Mouse (Mus musculus): ENCODE results near the gene Gm28729. TPM values are rescaled to one million over a fixed set of nuclear protein-coding genes. Genes with fewer than 3 reads are reported as not detected.
"Not testable (repeated sequence)": the region's sequence is repeated elsewhere in the genome, so short reads cannot be mapped to it uniquely, and the experiment has no call there.

Gm28729 gene
- under 1 TPM in 6 of 26 experiments, not detected in 20; 0.37 to 0.64 (median 0.42) TPM for total RNA-seq (2018; cell fraction: chromatin; rRNA removed)
- total RNA-seq (2018; cell fraction: cytosol; rRNA removed) = under 1 TPM in 2 of 26 experiments, not detected in 24; 0.06 to 0.08 TPM
- under 1 TPM in 3 of 26 experiments, not detected in 23; 0.22 to 0.54 (median 0.34) TPM for total RNA-seq (2018; cell fraction: nucleus; rRNA removed)
- 0.09 TPM in 1 of 3 replicates, not detected in the others for polyA plus RNA-seq (2018)

DNA sequence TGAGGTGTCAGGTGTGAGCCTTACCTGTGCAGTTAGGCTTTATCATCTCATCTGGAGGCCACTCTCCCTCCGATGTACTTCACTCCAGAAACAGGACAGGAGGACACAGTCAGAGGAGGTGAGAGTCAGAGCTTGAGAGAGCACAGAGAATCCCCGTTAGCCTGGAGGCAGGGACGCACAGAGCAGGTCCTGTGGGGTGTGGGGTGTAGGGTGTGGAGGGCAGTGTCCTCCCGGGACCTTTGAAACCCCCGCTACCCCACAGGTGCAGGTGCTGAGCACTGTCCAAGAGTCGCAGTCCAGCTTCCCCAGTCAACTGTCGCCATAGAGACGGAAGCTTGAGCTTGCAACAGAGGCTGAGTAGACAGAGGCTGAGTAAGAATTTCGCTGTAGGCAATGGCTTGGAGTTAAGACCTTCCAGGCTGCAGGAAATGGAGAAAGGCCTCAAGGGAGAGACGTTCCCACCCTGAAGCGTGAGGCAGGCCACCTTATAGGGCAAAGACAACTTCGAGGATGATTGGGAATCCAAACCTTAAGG lies at the start of gene Gm28729:
Gm28729 (minus strand) TSS at position 293 of the 535 bp plus-strand sequence.
- Histone ChIP-seq H3K27ac (no peak within 1 kb of the TSS), H3K36me3 (ENCODE audit: inconsistent target) (no peaks in the 10 kb centered on the region), H3K4me3 (ENCODE audit: inconsistent target) (no peak within 1 kb of the TSS), H3K79me2 (ENCODE audit: inconsistent target) (no peaks in the 10 kb centered on the region)
- WGBS (ENCODE audit: missing documents) = 48% methylated on average over 12 of the region's 12 CpGs

DNA sequence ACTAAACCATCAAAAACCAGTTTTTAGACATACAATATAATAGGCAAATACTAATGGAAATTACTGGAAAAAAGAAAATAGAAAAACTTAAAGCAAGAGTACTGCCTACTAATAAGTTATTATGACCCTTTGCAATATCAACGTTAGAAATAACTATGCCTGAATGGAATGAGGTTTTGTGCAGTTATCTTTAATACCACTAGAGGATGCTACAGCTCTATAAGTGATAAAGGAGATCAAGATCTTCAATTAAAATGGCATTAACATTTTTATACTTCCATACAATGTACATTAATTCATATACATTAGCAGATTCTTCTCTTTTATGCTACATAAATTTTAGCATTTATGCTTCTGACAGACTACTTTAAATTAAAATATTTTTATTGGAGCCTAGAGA lies 48.2 kb upstream of the Gm28729 start:
- H3K4me3 ChIP-seq (ENCODE audit: inconsistent target) = no peak overlapping the region
- H3K27ac ChIP-seq = no peak overlapping the region
- peaks cover 6% of the 10 kb centered on the region; the same call in 1 of the 2 replicates for H3K36me3 ChIP-seq (ENCODE audit: inconsistent target)
- WGBS (ENCODE audit: missing documents) = 6% methylated on average over 1 of the region's 1 CpGs
- no peaks in the 10 kb centered on the region for H3K79me2 ChIP-seq (ENCODE audit: inconsistent target)

DNA sequence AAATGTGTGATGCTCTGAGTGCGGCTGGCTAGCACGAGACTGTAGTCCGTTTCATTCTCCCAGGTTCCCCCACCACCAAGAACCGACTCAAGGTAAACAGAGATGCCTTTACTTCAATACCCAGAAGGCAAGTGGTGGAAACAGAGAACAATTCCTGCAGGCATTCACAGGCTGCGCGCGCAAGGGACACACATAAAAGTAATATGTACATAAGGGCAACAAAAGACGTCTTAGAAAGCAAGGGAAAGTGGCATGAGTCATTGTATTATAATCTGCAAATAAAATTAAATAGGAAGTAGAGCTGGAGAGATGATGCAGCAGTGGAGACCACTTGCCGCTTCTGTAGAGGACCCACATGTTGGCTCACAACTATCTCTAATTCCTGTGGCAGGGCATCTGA lies 47.7 kb upstream of the Gm28729 start:
- no peaks in the 10 kb centered on the region for H3K79me2 ChIP-seq (ENCODE audit: inconsistent target)
- 89% methylated on average over 9 of the region's 9 CpGs for WGBS (ENCODE audit: missing documents)
- H3K4me3 ChIP-seq (ENCODE audit: inconsistent target) = no peak overlapping the region
- peaks cover 6% of the 10 kb centered on the region; the same call in 1 of the 2 replicates for H3K36me3 ChIP-seq (ENCODE audit: inconsistent target)
- H3K27ac ChIP-seq = no peak overlapping the region

DNA sequence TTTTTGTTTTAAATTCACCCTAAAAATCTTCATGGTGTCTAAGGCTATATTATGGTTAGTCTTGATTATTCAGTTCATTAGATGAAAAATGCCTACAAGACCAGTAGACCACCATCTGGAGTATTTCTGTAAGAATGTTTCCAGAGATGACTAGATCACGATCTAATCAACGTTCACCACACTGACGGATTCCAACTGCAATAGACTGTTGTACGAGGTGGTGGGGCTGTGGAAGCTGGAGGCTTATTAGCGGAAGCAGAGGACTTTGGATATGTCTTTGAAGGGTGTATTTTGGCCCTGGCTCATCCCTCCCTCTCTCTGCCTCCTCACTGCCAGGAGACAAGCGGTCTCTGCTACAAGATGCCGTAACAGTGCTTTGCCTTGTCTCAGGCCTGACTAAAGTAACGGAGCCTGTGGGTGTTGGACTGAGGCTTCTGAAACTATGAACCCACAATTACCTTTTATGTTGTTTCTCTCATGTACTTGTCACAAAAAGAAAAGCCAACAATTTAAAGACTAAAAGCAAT lies 41.5 kb upstream of the Gm28729 start:
- no peak overlapping the region for H3K27ac ChIP-seq
- H3K4me3 ChIP-seq (ENCODE audit: inconsistent target) = no peak overlapping the region
- no peaks in the 10 kb centered on the region for H3K79me2 ChIP-seq (ENCODE audit: inconsistent target)
- H3K36me3 ChIP-seq (ENCODE audit: inconsistent target) = peaks cover 6% of the 10 kb centered on the region; the same call in 1 of the 2 replicates
- WGBS (ENCODE audit: missing documents) = 97% methylated on average over 8 of the region's 8 CpGs

DNA sequence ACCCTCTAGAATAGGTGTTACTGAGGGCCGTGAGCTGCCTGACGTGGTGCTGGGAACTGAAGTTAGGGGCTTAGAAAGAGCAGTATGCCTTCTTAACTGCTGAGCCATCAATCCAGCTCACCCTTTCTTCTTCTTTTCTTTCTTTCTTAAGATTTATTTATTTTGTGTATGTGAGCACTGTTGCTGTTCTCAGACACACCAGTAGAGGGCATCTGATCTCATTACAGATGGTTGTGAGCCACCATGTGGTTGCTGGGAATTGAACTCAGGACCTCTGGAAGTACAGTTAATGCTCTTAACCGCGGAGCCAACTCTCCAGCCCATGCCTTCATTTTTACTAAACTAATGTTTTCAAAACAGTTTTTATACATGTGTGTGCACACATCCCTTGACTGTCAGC lies 38.4 kb upstream of the Gm28729 start:
- no peak overlapping the region for H3K27ac ChIP-seq
- WGBS (ENCODE audit: missing documents) = 100% methylated on average over 4 of the region's 4 CpGs
- H3K36me3 ChIP-seq (ENCODE audit: inconsistent target) = no peaks in the 10 kb centered on the region
- no peaks in the 10 kb centered on the region for H3K79me2 ChIP-seq (ENCODE audit: inconsistent target)
- no peak overlapping the region for H3K4me3 ChIP-seq (ENCODE audit: inconsistent target)

DNA sequence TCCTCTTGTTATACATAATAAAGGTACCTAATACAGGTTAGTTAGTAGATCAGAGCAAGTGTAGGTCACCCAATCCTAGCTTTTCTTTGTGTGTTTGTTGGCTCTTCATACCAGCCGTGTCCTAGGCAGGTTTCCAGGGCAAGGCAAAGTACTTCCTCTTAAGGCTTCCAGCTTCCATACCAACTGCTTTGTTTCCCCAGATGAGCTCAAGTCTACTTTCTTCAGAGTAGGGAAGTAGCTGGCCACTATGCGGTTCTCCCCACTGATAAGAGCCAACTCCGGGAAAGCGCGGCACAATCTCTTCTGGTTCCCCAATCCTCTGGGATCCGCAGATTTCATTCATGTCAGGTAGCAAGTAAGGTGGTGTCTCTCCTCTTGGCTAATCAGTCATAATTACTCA lies 34.1 kb upstream of the Gm28729 start:
- 82% methylated on average over 6 of the region's 6 CpGs for WGBS (ENCODE audit: missing documents)
- Histone ChIP-seq H3K36me3 (ENCODE audit: inconsistent target) (no peaks in the 10 kb centered on the region), H3K4me3 (ENCODE audit: inconsistent target) (no peak overlapping the region), H3K27ac (0 out of 2 replicates have a peak overlapping the region, but pooled peaks have one; percentile 8), H3K79me2 (ENCODE audit: inconsistent target) (no peaks in the 10 kb centered on the region)

DNA sequence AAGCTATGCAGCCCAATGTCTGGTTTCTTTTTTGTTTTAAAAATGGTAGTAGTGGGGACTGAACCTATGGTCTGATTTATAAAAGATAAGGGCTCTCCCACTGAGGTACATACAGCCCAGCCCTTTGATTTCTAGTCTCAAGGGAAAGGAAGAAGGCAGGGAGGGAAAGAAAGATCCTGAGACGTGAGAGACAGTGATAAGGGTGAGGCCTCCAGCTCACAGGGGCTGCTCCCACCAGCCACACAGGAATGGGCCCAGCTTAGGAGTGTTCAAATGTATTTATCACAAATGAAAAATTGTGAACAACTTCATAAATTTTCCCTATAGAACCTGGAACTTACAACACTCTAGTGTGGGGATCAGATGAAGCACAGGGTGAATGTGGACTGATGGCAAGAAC lies 33.5 kb upstream of the Gm28729 start:
- no CpG with 5 or more reads among the region's 1 CpGs for WGBS (ENCODE audit: missing documents)
- Histone ChIP-seq H3K4me3 (ENCODE audit: inconsistent target) (no peak overlapping the region), H3K27ac (0 out of 2 replicates have a peak overlapping the region, but pooled peaks have one; percentile 8), H3K36me3 (ENCODE audit: inconsistent target) (no peaks in the 10 kb centered on the region), H3K79me2 (ENCODE audit: inconsistent target) (no peaks in the 10 kb centered on the region)

DNA sequence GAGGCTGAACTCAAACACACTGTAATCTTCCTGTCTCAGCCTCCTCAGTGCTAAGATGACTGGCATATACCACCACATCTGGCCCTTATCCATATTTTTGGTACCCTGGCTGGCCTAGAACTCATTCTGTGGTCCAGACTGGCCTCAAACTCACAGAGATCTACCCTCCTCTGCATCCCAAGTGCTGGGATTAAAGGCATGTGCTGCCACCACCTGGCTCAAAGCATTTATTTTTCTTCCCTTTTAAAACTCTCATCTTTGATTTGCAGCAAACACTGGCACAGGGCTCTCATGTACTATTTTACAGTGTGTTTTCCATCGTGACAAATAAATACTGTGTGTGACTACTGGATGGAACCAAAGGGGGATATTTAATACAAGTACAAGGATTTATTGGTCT lies 29.0 kb upstream of the Gm28729 start:
- H3K4me3 ChIP-seq (ENCODE audit: inconsistent target) = no peak overlapping the region
- no peak overlapping the region for H3K27ac ChIP-seq
- WGBS (ENCODE audit: missing documents) = 91% methylated on average over 1 of the region's 1 CpGs
- H3K79me2 ChIP-seq (ENCODE audit: inconsistent target) = no peaks in the 10 kb centered on the region
- H3K36me3 ChIP-seq (ENCODE audit: inconsistent target) = no peaks in the 10 kb centered on the region

DNA sequence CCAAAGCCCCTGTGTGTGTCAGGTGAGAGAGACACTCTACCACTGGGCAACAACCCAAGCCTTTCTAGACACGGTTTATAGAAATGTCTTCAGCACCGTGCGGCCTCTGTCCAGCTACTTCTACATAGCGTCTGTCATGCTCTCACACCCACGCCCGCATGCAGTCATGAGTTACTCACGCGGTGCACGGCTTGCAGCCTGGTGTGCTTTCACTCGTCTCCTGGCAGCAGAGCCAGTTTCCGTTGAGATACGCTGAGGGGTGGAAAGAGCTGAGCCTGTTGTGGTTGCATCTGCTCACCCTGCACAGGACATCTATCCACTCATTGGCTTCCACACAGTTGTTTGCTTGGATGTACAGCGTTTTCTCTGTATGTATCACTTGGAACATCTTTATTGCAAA lies 20.3 kb upstream of the Gm28729 start:
- H3K27ac ChIP-seq = no peak overlapping the region
- 96% methylated on average over 13 of the region's 13 CpGs for WGBS (ENCODE audit: missing documents)
- H3K36me3 ChIP-seq (ENCODE audit: inconsistent target) = no peaks in the 10 kb centered on the region
- H3K4me3 ChIP-seq (ENCODE audit: inconsistent target) = no peak overlapping the region
- H3K79me2 ChIP-seq (ENCODE audit: inconsistent target) = no peaks in the 10 kb centered on the region

DNA sequence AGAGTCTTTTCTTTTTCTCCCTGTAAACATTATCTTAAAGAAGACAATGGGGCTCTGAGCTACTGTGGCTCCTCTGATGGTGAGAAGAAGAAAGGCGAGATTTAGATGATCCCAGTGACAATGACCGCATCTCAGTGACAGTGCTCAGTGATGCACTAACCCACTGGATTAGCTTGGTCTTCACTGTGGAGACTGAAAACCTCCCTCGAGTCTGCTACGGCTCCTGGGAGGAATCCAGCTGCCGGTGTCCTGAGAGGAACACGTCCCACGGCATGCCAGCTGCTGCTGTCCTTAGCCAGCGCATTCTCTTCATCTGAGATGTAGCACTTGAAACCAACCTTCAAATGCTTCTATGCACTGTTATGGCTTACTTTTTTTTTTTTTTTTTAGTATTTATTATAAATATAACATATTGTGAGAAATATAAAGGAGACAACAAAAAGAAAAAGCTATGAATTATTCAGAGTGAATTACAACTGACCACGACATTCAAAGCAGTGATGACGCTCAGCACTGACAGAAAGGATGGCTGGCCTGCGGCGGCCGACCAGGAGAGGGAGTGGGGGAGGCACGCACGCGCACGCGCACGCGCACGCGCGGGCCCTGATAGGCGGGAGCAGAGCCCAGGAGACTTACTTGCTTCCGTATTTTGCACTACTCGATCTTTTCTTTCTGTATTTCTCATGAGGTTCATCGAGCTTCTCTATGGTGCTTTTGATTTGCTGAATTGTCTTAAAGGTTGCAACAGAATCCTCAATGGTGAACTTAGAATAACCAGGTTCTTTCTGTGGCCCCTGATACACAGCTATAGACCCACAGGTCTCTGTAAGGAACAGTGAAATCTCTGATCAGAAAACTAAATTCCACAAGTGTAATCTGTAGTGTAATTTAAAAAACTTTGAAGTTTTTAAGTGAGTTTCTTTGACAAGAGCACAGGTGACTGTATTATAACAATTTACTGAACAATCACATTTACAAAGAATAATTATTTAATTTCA lies 18.9 kb upstream of the Gm28729 start:
- Histone ChIP-seq H3K4me3 (ENCODE audit: inconsistent target) (no peak overlapping the region), H3K36me3 (ENCODE audit: inconsistent target) (no peaks in the 10 kb centered on the region), H3K27ac (peak overlapping the region; percentile 14; the same call in 1 of the 2 replicates), H3K79me2 (ENCODE audit: inconsistent target) (no peaks in the 10 kb centered on the region)
- 47% methylated on average over 27 of the region's 27 CpGs for WGBS (ENCODE audit: missing documents)

DNA sequence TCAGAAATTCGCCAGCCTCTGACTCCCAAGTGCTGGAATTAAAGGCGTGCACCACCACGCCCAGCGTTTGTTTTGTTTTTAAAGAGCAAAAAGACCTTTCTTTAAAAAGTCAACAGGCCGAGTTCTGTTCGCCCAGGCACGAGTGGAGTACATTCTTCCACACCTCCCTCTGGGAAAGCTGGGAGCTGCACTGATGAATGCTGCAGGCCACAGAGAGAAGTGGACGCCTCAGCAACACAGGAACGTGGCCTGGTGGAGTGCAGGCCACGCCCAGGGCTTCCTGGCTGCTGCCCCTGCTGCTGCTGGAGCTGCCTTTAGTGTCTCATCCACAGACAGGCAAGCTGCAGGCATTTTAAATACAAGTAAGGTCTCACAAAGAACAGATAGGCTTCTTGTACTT lies 13.9 kb upstream of the Gm28729 start:
- no peak overlapping the region for H3K4me3 ChIP-seq (ENCODE audit: inconsistent target)
- 75% methylated on average over 9 of the region's 10 CpGs for WGBS (ENCODE audit: missing documents)
- H3K36me3 ChIP-seq (ENCODE audit: inconsistent target) = no peaks in the 10 kb centered on the region
- H3K27ac ChIP-seq = no peak overlapping the region
- no peaks in the 10 kb centered on the region for H3K79me2 ChIP-seq (ENCODE audit: inconsistent target)

DNA sequence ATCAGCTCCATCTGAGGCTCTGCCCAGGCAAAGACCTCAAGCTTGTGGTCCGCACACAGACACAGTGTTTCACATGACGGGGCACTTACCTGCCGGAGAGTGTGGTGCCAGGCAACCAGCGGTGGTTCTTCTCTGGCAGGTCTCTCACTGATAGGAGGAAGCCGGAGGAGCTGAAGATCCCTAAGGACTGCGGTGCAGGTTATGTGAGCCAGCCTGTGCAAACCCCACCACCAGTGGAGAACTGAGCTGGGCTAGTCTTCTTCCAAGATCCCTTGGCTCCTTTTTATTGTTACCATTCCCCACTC lies 12.5 kb upstream of the Gm28729 start:
- H3K4me3 ChIP-seq (ENCODE audit: inconsistent target) = no peak overlapping the region
- H3K36me3 ChIP-seq (ENCODE audit: inconsistent target) = no peaks in the 10 kb centered on the region
- H3K27ac ChIP-seq = no peak overlapping the region
- 93% methylated on average over 6 of the region's 6 CpGs for WGBS (ENCODE audit: missing documents)
- no peaks in the 10 kb centered on the region for H3K79me2 ChIP-seq (ENCODE audit: inconsistent target)

DNA sequence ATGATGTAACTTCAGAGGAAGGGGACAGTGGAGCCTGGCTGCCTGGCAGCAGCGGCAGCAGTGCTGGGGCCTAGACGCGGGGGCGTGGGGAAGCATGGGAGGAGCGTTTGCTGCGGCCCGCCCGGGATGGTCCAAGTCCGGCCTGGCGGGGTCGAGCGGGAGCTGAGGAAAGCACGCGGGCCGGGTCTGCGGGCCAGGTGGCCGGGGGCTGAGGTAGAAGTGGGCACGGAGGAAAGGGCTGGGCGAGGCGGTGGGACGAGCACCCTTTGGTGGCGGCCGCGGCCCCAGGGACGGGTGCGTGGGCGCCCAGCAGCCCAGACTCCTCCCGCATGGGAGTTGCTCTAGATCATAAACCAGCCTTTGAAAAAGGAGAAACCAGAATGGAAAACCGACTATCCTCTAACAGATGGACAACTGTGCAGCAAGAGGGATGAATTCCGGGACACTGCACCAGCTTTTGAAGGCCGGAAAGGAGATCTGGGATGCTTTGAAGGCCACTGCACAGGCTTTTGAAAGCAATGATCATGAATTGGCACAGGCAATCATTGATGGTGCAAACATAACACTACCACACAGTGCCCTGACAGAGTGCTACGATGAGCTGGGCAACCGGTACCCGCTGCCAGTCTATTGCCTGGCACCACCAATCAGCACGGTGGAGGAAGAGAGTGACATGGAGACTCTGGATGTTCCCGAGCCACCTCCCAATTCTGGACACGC lies 12.0 kb upstream of the Gm28729 start:
- H3K79me2 ChIP-seq (ENCODE audit: inconsistent target) = no peaks in the 10 kb centered on the region
- 35% methylated on average over 37 of the region's 37 CpGs for WGBS (ENCODE audit: missing documents)
- no peak overlapping the region for H3K27ac ChIP-seq
- no peaks in the 10 kb centered on the region for H3K36me3 ChIP-seq (ENCODE audit: inconsistent target)
- no peak overlapping the region for H3K4me3 ChIP-seq (ENCODE audit: inconsistent target)

DNA sequence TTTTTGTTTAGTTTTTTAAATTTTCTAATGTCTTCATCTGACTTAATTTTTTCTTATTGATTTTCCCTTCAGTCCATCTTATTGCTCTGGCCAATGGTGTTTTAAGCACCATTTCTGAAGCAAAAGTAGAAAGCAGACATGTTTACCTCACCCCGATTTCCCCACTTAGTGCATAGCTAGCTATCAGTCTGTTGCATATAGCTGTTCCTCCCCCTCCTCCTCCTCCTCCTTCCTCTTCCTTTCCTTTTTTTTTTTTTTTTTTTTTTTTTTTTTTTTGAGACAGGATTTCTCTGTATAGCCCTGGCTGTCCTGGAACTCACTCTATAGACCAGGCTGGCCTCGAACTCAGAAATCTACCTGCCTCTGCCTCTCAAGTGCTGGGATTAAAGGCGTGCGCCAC lies 11.0 kb upstream of the Gm28729 start:
- 85% methylated on average over 4 of the region's 4 CpGs for WGBS (ENCODE audit: missing documents)
- peak overlapping the region; percentile 34 for H3K27ac ChIP-seq

More for the DNA sequence above, 11.0 kb upstream of the Gm28729 start:
- H3K79me2 ChIP-seq (ENCODE audit: inconsistent target); H3K36me3 ChIP-seq (ENCODE audit: inconsistent target); H3K4me3 ChIP-seq (ENCODE audit: inconsistent target): not testable (repeated sequence)

Measured in macrophage (primary cell).